Mouse (Mus musculus) neural tube, embryonic 15.5 days (tissue): ENCODE results near the gene Cerkl. TPM values are rescaled to one million over a fixed set of nuclear protein-coding genes. Genes with fewer than 3 reads are reported as not detected.
A peak's percentile ranks its signal among the peaks of the same experiment; 100 is the strongest.

Experiments used
- ATAC-seq: fragments of 200-750 bp; cut with Nextera tagmentation; 2 replicates; pipeline ENCODE4 v1.8.0; 2017; ENCODE audit warnings: mild to moderate bottlenecking, moderate TSS enrichment, moderate library complexity; ENCODE audit not compliant: low FRiP score
- H3K27ac ChIP-seq: fragments of 300-500 bp; sonication (generic); replicated peaks from 2 replicates; pipeline ENCODE4 v1.5.1; 2015; ENCODE audit warnings: mild to moderate bottlenecking, inconsistent platforms
- H3K27me3 ChIP-seq: fragments of 300-500 bp; sonication (generic); replicated peaks from 2 replicates; pipeline ENCODE4 v1.6.1; 2015; ENCODE audit warnings: inconsistent platforms
- H3K36me3 ChIP-seq: fragments of 300-500 bp; sonication (generic); 2 replicates; pipeline ENCODE4 v1.6.1; 2015; ENCODE audit warnings: inconsistent platforms
- H3K4me1 ChIP-seq: fragments of 300-500 bp; sonication (generic); 2 replicates; pipeline ENCODE4 v1.6.1; 2015; ENCODE audit warnings: inconsistent platforms
- H3K4me2 ChIP-seq: fragments of 300-500 bp; sonication (generic); 2 replicates; pipeline ENCODE4 v1.6.1; 2015; ENCODE audit warnings: inconsistent platforms, mild to moderate bottlenecking, moderate library complexity
- H3K4me3 ChIP-seq: fragments of 300-500 bp; sonication (generic); replicated peaks from 2 replicates; pipeline ENCODE4 v1.5.1; 2015; ENCODE audit warnings: mild to moderate bottlenecking, inconsistent platforms
- H3K9ac ChIP-seq: fragments of 300-500 bp; sonication (generic); replicated peaks from 2 replicates; pipeline ENCODE4 v1.6.1; 2015; ENCODE audit warnings: mild to moderate bottlenecking, inconsistent platforms
- H3K9me3 ChIP-seq: fragments of 300-500 bp; sonication (generic); replicated peaks from 2 replicates; pipeline ENCODE4 v1.6.1; 2016; ENCODE audit warnings: inconsistent platforms
- WGBS: fragments of 180-500 bp; shearing (Covaris S2); methylation state at CpG from one replicate; pipeline ENCODE4 v1.1.7; 2015; ENCODE audit warnings: mixed read lengths; 5-methylcytosine and 5-hydroxymethylcytosine counted together
- polyA plus RNA-seq: library from polyadenylated mRNA; unstranded; fragments of >200 nt; fragmentation: Nextera tagmentation; extraction: Ambion mirVana; gene quantifications from 2 replicates; pipeline ENCODE4 v1.2.1, GENCODE M21; 2015

Gene Cerkl
- polyA plus RNA-seq, 1 experiment from 2014 or later = 0.69 TPM

- Histone ChIP-seq H3K36me3 (no peaks in the 10 kb centered on the region), H3K9me3 (no peaks in the 10 kb centered on the region), H3K4me1 (no peaks in the 10 kb centered on the region), H3K27me3 (no peaks in the 10 kb centered on the region), H3K4me3 (no peak overlapping the region), H3K27ac (no peak overlapping the region), H3K9ac (no peak overlapping the region), H3K4me2 (no peak overlapping the region)
- 87% methylated on average over 4 of the region's 4 CpGs for WGBS
- ATAC-seq = no peak
Observed at GRCm38 (mm10) chr2:79369905-79370304, 86.7 kb downstream of the Cerkl start.

GRCm38 (mm10) chr2:79369061-79369524, 87.5 kb downstream of the Cerkl start:
- no peak overlapping the region for H3K9ac ChIP-seq
- no peak overlapping the region for H3K4me2 ChIP-seq
- WGBS = 66% methylated on average over 7 of the region's 7 CpGs
- H3K9me3 ChIP-seq = no peaks in the 10 kb centered on the region
- H3K4me1 ChIP-seq = no peaks in the 10 kb centered on the region
- no peak for ATAC-seq
- no peaks in the 10 kb centered on the region for H3K27me3 ChIP-seq
- H3K27ac ChIP-seq = no peak overlapping the region
- H3K36me3 ChIP-seq = no peaks in the 10 kb centered on the region
- H3K4me3 ChIP-seq = no peak overlapping the region

GRCm38 (mm10) chr2:79368661-79369060, 87.9 kb downstream of the Cerkl start:
- Histone ChIP-seq H3K9me3 (no peaks in the 10 kb centered on the region), H3K36me3 (no peaks in the 10 kb centered on the region), H3K4me1 (no peaks in the 10 kb centered on the region), H3K4me3 (no peak overlapping the region), H3K9ac (no peak overlapping the region), H3K27me3 (no peaks in the 10 kb centered on the region), H3K4me2 (no peak overlapping the region), H3K27ac (no peak overlapping the region)
- WGBS = 86% methylated on average over 12 of the region's 12 CpGs
- no peak for ATAC-seq

- no peaks in the 10 kb centered on the region for H3K36me3 ChIP-seq
- H3K4me3 ChIP-seq = no peak overlapping the region
- H3K9ac ChIP-seq = no peak overlapping the region
- no peaks in the 10 kb centered on the region for H3K9me3 ChIP-seq
- WGBS = 69% methylated on average over 18 of the region's 18 CpGs
- H3K27ac ChIP-seq = no peak overlapping the region
- H3K4me2 ChIP-seq = no peak overlapping the region
- peak; percentile 47; the same call in 1 of the 2 replicates for ATAC-seq
- H3K4me1 ChIP-seq = no peaks in the 10 kb centered on the region
- no peaks in the 10 kb centered on the region for H3K27me3 ChIP-seq
Observed at GRCm38 (mm10) chr2:79367451-79368450, 88.8 kb downstream of the Cerkl start.

GRCm38 (mm10) chr2:79363920-79364319, 92.7 kb downstream of the Cerkl start:
- 75% methylated on average over 6 of the region's 6 CpGs for WGBS
- H3K9me3 ChIP-seq = no peaks in the 10 kb centered on the region
- H3K27ac ChIP-seq = no peak overlapping the region
- no peak overlapping the region for H3K9ac ChIP-seq
- H3K4me2 ChIP-seq = no peak overlapping the region
- ATAC-seq = no peak
- no peak overlapping the region for H3K4me3 ChIP-seq
- no peaks in the 10 kb centered on the region for H3K27me3 ChIP-seq
- H3K4me1 ChIP-seq = no peaks in the 10 kb centered on the region
- no peaks in the 10 kb centered on the region for H3K36me3 ChIP-seq

- H3K9ac ChIP-seq = no peak overlapping the region
- no peak for ATAC-seq
- 63% methylated on average over 6 of the region's 6 CpGs for WGBS
- no peak overlapping the region for H3K27ac ChIP-seq
- H3K4me3 ChIP-seq = no peak overlapping the region
- H3K27me3 ChIP-seq = no peaks in the 10 kb centered on the region
- no peaks in the 10 kb centered on the region for H3K36me3 ChIP-seq
- H3K9me3 ChIP-seq = no peaks in the 10 kb centered on the region
- no peak overlapping the region for H3K4me2 ChIP-seq
- no peaks in the 10 kb centered on the region for H3K4me1 ChIP-seq
Observed at GRCm38 (mm10) chr2:79362029-79362428, 94.6 kb downstream of the Cerkl start.

- no peak overlapping the region for H3K4me2 ChIP-seq
- no peak overlapping the region for H3K4me3 ChIP-seq
- ATAC-seq = no peak
- WGBS = 93% methylated on average over 3 of the region's 3 CpGs
- no peaks in the 10 kb centered on the region for H3K9me3 ChIP-seq
- H3K36me3 ChIP-seq = no peaks in the 10 kb centered on the region
- no peak overlapping the region for H3K9ac ChIP-seq
- no peaks in the 10 kb centered on the region for H3K4me1 ChIP-seq
- H3K27me3 ChIP-seq = no peaks in the 10 kb centered on the region
- no peak overlapping the region for H3K27ac ChIP-seq
Observed at GRCm38 (mm10) chr2:79357835-79358234, 98.8 kb downstream of the Cerkl start.

GRCm38 (mm10) chr2:79354773-79355172, 101.8 kb downstream of the Cerkl start:
- no peaks in the 10 kb centered on the region for H3K27me3 ChIP-seq

GRCm38 (mm10) chr2:79352100-79352802, 104.3 kb downstream of the Cerkl start:
- Histone ChIP-seq H3K9me3 (no peaks in the 10 kb centered on the region), H3K9ac (no peak overlapping the region), H3K4me2 (no peak overlapping the region), H3K27me3 (no peaks in the 10 kb centered on the region), H3K27ac (peak overlapping the region; percentile 25; the same call in 1 of the 2 replicates), H3K4me3 (no peak overlapping the region), H3K36me3 (no peaks in the 10 kb centered on the region), H3K4me1 (peaks cover 11% of the 10 kb centered on the region; the same call in 1 of the 2 replicates)
- peak; percentile 39; the same call in 1 of the 2 replicates for ATAC-seq
- 70% methylated on average over 4 of the region's 4 CpGs for WGBS

More at GRCm38 (mm10) chr2:79354773-79355172, 101.8 kb downstream of the Cerkl start:
- WGBS = 93% methylated on average over 16 of the region's 16 CpGs
- no peak overlapping the region for H3K27ac ChIP-seq
- H3K4me2 ChIP-seq = no peak overlapping the region
- no peaks in the 10 kb centered on the region for H3K36me3 ChIP-seq
- H3K9me3 ChIP-seq = no peaks in the 10 kb centered on the region
- H3K9ac ChIP-seq = no peak overlapping the region
- H3K4me1 ChIP-seq = peaks cover 11% of the 10 kb centered on the region; the same call in 1 of the 2 replicates
- H3K4me3 ChIP-seq = no peak overlapping the region
- ATAC-seq = no peak

- Histone ChIP-seq H3K4me3 (no peak overlapping the region), H3K27ac (peak overlapping the region; percentile 25; the same call in 1 of the 2 replicates), H3K4me1 (peaks cover 11% of the 10 kb centered on the region; the same call in 1 of the 2 replicates), H3K27me3 (no peaks in the 10 kb centered on the region), H3K36me3 (no peaks in the 10 kb centered on the region), H3K9ac (no peak overlapping the region), H3K4me2 (no peak overlapping the region), H3K9me3 (no peaks in the 10 kb centered on the region)
- ATAC-seq = peak; percentile 89
- 37% methylated on average over 6 of the region's 6 CpGs for WGBS
Observed at GRCm38 (mm10) chr2:79351179-79352099, 105.1 kb downstream of the Cerkl start.

GRCm38 (mm10) chr2:79343115-79343514, 113.5 kb downstream of the Cerkl start:
- Histone ChIP-seq H3K4me2 (no peak overlapping the region), H3K27ac (no peak overlapping the region), H3K27me3 (no peaks in the 10 kb centered on the region), H3K4me3 (no peak overlapping the region), H3K9me3 (no peaks in the 10 kb centered on the region), H3K9ac (no peak overlapping the region), H3K4me1 (no peaks in the 10 kb centered on the region), H3K36me3 (no peaks in the 10 kb centered on the region)
- ATAC-seq = no peak
- WGBS = 84% methylated on average over 8 of the region's 8 CpGs
